Comparison of ENCODE assay signal across 8 mouse cellular contexts in genomic region chr10:91180761-91181460, GRCm38 (mm10). TPM values are rescaled to one million over a fixed set of nuclear protein-coding genes. Genes with fewer than 3 reads are reported as not detected.
DNase-seq lines count a peak whose midpoint lies in the region; ATAC-seq and TF ChIP-seq lines count a peak whose summit lies in the region.

Gene Tmpo (minus strand): TSS chr10:91181315.

- H3K27ac ChIP-seq in testis, adult 2 months (ENCODE audit: control insufficient read depth, insufficient read depth, low read depth, low read length) = peak within 1 kb of the TSS; percentile 100
- H3K27ac ChIP-seq in embryonic facial prominence, embryonic 11.5 days (replicated peaks; ENCODE audit: low read depth, low read length) = peak within 1 kb of the TSS; percentile 96
- peak within 1 kb of the TSS; percentile 99 for H3K27ac ChIP-seq in heart, embryonic 12.5 days (ENCODE audit: poor library complexity, severe bottlenecking)

- H3K36me3 ChIP-seq in testis, adult 2 months (ENCODE audit: control insufficient read depth, insufficient read depth, low read length) = no peaks in the 10 kb centered on the region
- no peaks in the 10 kb centered on the region for H3K36me3 ChIP-seq in embryonic facial prominence, embryonic 11.5 days (replicated peaks; ENCODE audit: control insufficient read depth, insufficient read depth, low read depth, low read length)
- no peaks in the 10 kb centered on the region for H3K36me3 ChIP-seq in heart, embryonic 12.5 days

- intact Hi-C loops in left cerebral cortex, postnatal 10 days (cut with DNase I) = loop anchor here (5.0 kb wide), 1 partner anchor 56 kb away; no protein-coding TSS in a partner anchor

- no peak for TF ChIP-seq POLR2A in testis, adult 2 months (IDR thresholded peaks at IDR 0.05; ENCODE audit: control insufficient read depth, low read depth, low read length)

- WGBS in embryonic facial prominence, embryonic 11.5 days = 13% methylated on average over 18 of the region's 18 CpGs
- 7% methylated on average over 18 of the region's 18 CpGs for WGBS in heart, embryonic 12.5 days

- DNase-seq in testis, postnatal 10 days (ENCODE audit: low spot score) = no peak
- DNase-seq in embryonic facial prominence, embryonic 11.5 days (ENCODE audit: low spot score) = peak; percentile 30
- DNase-seq in left cerebral cortex, postnatal 10 days (ENCODE audit: extremely low spot score in 1 of 2, low spot score in 2 of 2) = no peak
- no peak for DNase-seq in thymus, postnatal 14 days
- no peak for DNase-seq in natural killer cell, adult 2 months (ENCODE audit: low spot score in 2 of 2)

- H3K27me3 ChIP-seq in testis, adult 2 months (ENCODE audit: control insufficient read depth, insufficient read depth, low read length) = no peaks in the 10 kb centered on the region
- H3K27me3 ChIP-seq in embryonic facial prominence, embryonic 11.5 days (ENCODE audit: control insufficient read depth, insufficient read depth, low read length) = no peaks in the 10 kb centered on the region
- no peaks in the 10 kb centered on the region for H3K27me3 ChIP-seq in heart, embryonic 12.5 days (replicated peaks)

- peak within 1 kb of the TSS; percentile 44 for H3K4me2 ChIP-seq in embryonic facial prominence, embryonic 11.5 days (ENCODE audit: low read depth, low read length)
- peak within 1 kb of the TSS; percentile 64 for H3K4me2 ChIP-seq in heart, embryonic 12.5 days

- no peaks in the 10 kb centered on the region for H3K9me3 ChIP-seq in embryonic facial prominence, embryonic 11.5 days (replicated peaks; ENCODE audit: control insufficient read depth, low read length)
- no peaks in the 10 kb centered on the region for H3K9me3 ChIP-seq in heart, embryonic 12.5 days (replicated peaks)

- peak within 1 kb of the TSS; percentile 99 for H3K4me3 ChIP-seq in testis, adult 2 months (ENCODE audit: control insufficient read depth, low read depth, low read length)
- peak within 1 kb of the TSS; percentile 35 for H3K4me3 ChIP-seq in embryonic facial prominence, embryonic 11.5 days (ENCODE audit: low read depth, low read length)
- peak within 1 kb of the TSS; percentile 59 for H3K4me3 ChIP-seq in heart, embryonic 12.5 days

- no peak for TF ChIP-seq CTCF in testis, adult 2 months (IDR thresholded peaks at IDR 0.05; ENCODE audit: control insufficient read depth, insufficient read depth, insufficient replicate concordance, low read depth, low read length)

- peaks cover 2% of the 10 kb centered on the region for H3K4me1 ChIP-seq in testis, adult 2 months (ENCODE audit: control insufficient read depth, insufficient read depth, low read length)
- no peaks in the 10 kb centered on the region for H3K4me1 ChIP-seq in embryonic facial prominence, embryonic 11.5 days (ENCODE audit: control insufficient read depth, insufficient read depth, low read length)
- H3K4me1 ChIP-seq in heart, embryonic 12.5 days (replicated peaks) = peaks cover 29% of the 10 kb centered on the region

- H3K9ac ChIP-seq in embryonic facial prominence, embryonic 11.5 days (replicated peaks; ENCODE audit: low read length) = peak within 1 kb of the TSS; percentile 38
- H3K9ac ChIP-seq in heart, embryonic 12.5 days = peak within 1 kb of the TSS; percentile 74

- 0 out of 2 replicates have a peak, but pooled peaks have one; percentile 0 for ATAC-seq in embryonic facial prominence, embryonic 11.5 days (replicated peaks; ENCODE audit: insufficient number of reproducible peaks, low FRiP score, low TSS enrichment, low read depth)
- ATAC-seq in heart, embryonic 12.5 days (ENCODE audit: insufficient number of reproducible peaks, low FRiP score) = no peak
- ATAC-seq in monocyte, adult 5-6 weeks (replicated peaks; ENCODE audit: insufficient number of reproducible peaks, low FRiP score, low TSS enrichment, poor library complexity, severe bottlenecking) = no peak

RNA-seq across cellular contexts. Expression of gene Tmpo, which starts in this region (rescaled TPM):
- polyA plus RNA-seq in testis, adult 2 months (2012; rRNA removed) = 17.2 and 17.4 TPM in 2 replicates
- 343 and 401 TPM in 2 replicates for polyA plus RNA-seq in embryonic facial prominence, embryonic 11.5 days (2014; fragmentation: Nextera tagmentation; extraction: Ambion mirVana)
- 203 and 212 TPM in 2 replicates for polyA plus RNA-seq in heart, embryonic 12.5 days (2016; fragmentation: Nextera tagmentation; extraction: Ambion mirVana)
- total RNA-seq in left cerebral cortex, postnatal 10 days (2021) = 10 to 100 TPM; 36.6 to 38.2 TPM
- total RNA-seq in monocyte, adult 5-6 weeks (2017) = 237 to 305 TPM (median 300 TPM) in 3 replicates

Comparison
In these comparisons a context has a peak if more than half of its experiments do, and no peak if none do; other contexts are left out.
1. RNA of gene Tmpo (polyA plus RNA-seq): 343 to 401 TPM in embryonic facial prominence, embryonic 11.5 days and 203 to 212 TPM in heart, embryonic 12.5 days; 17.2 to 17.4 TPM in testis, adult 2 months; every median in the first group is over 10 times any median in the second.
2. H3K4me3 ChIP-seq: peak in every context shown above with its lines; median percentile 99 in testis, adult 2 months; 59 in heart, embryonic 12.5 days; 35 in embryonic facial prominence, embryonic 11.5 days.
3. Peak in every context shown above with its lines, with median percentiles within 50 percentile points of each other: H3K27ac ChIP-seq.